Mouse (Mus musculus) liver, embryonic 14.5 days (tissue): ENCODE measurements at regions not wholly inside any gene's neighbourhood (a gene's known extent, or its start where the extent isn't known, plus 50 kb on each side); places are given as distances from the start of the nearest gene placed in this dataset.

Experiments used
- ATAC-seq: fragments of 200-750 bp; cut with Nextera tagmentation; 2 replicates; pipeline ENCODE4 v1.8.0; 2017; ENCODE audit warnings: moderate number of reproducible peaks, mild to moderate bottlenecking, moderate library complexity; ENCODE audit not compliant: insufficient read depth
- DNase-seq, 3 experiments: peaks; one replicate each; pipeline ENCODE4 v3.0.0-alpha.2; 2012 to 2013; ENCODE audit warnings: low read depth in 3 of 3, low spot score in 3 of 3
- H3K27ac ChIP-seq: fragments of 300-500 bp; sonication (generic); 2 replicates; pipeline ENCODE4 v1.5.1; 2014; ENCODE audit warnings: moderate library complexity, mild to moderate bottlenecking, control low read depth, inconsistent platforms
- H3K27me3 ChIP-seq: fragments of 300-500 bp; sonication (generic); 2 replicates; pipeline ENCODE4 v1.6.1; 2014; ENCODE audit warnings: mild to moderate bottlenecking, low read length, moderate library complexity; ENCODE audit not compliant: control insufficient read depth, insufficient read depth
- H3K36me3 ChIP-seq: fragments of 300-500 bp; sonication (generic); replicated peaks from 2 replicates; pipeline ENCODE4 v1.6.1; 2014; ENCODE audit warnings: low read depth; ENCODE audit not compliant: control insufficient read depth, insufficient read depth
- H3K4me1 ChIP-seq, 2 experiments: fragments of 200-500 bp in 1 of 2; fragments of 300-500 bp in 1 of 2; sonication (generic) in 1 of 2; replicated peaks; 2 replicates each; pipeline ENCODE4 v1.6.1; 2012 to 2014; ENCODE audit warnings: antibody characterized with exemption in 1 of 2, inconsistent platforms in 1 of 2, low read length in 1 of 2; ENCODE audit not compliant: control insufficient read depth in 2 of 2, insufficient read depth in 2 of 2
- H3K4me2 ChIP-seq: fragments of 300-500 bp; sonication (generic); 2 replicates; pipeline ENCODE4 v1.6.1; 2014; ENCODE audit warnings: low read depth, mild to moderate bottlenecking, control low read depth, moderate library complexity
- H3K4me3 ChIP-seq, 2 experiments: fragments of 200-500 bp in 1 of 2; fragments of 300-500 bp in 1 of 2; sonication (generic) in 1 of 2; 2 replicates each; pipeline ENCODE4 v1.5.1; 2012 to 2014; ENCODE audit warnings: low read depth in 2 of 2, low read length in 2 of 2, mild to moderate bottlenecking in 2 of 2, control low read depth in 1 of 2, inconsistent platforms in 1 of 2, moderate library complexity in 1 of 2; ENCODE audit not compliant: insufficient read depth in 1 of 2
- H3K9ac ChIP-seq: fragments of 300-500 bp; sonication (generic); replicated peaks from 2 replicates; pipeline ENCODE4 v1.6.1; 2014; ENCODE audit warnings: mild to moderate bottlenecking, control low read depth, moderate library complexity
- H3K9me3 ChIP-seq: fragments of 300-500 bp; sonication (generic); 2 replicates; pipeline ENCODE4 v1.6.1; 2016; ENCODE audit warnings: low read length, mixed read lengths; ENCODE audit not compliant: control insufficient read depth
- CTCF ChIP-seq: IDR thresholded peaks from 2 replicates; pipeline ENCODE4 v1.5.1; 2016; ENCODE audit warnings: antibody characterized with exemption, low read depth, control low read depth
- EP300 ChIP-seq: IDR thresholded peaks from 2 replicates; pipeline ENCODE4 v1.6.1; 2016; ENCODE audit warnings: antibody characterized with exemption, low read depth
- WGBS: fragments of 180-500 bp; shearing (Covaris S2); extraction: QIAGEN DNeasy Blood & Tissue Kit; methylation state at CpG from one replicate; pipeline ENCODE4 v1.1.7; 2014; ENCODE audit not compliant: insufficient replicate concordance; 5-methylcytosine and 5-hydroxymethylcytosine counted together

DNA sequence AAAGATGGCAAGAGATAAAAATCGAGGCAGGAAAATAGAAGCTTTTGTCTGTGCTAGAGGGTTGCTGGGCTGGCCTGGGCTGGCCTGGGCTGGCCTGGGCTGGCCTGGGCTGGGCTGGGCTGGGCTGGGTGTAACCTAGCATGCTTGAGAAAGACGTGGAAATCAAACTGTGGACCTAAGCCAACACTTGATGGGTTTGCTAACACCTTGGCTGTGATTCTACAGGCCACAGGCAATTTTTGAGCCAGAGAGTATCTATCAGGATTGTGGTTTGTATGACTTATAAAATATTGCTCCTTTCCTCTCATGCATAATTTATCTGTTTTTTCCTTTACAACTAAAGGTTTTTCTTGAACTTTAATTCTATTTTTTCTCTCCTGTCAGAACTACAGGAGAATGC, 417.3 kb upstream of the Ccnh start:
- Histone ChIP-seq H3K9me3 (no peaks in the 10 kb centered on the region), H3K4me1 (no peaks in the 10 kb centered on the region), H3K36me3 (no peaks in the 10 kb centered on the region), H3K4me2 (no peak overlapping the region), H3K27ac (no peak overlapping the region), H3K9ac (no peak overlapping the region), H3K27me3 (no peaks in the 10 kb centered on the region), H3K4me3 (no peak overlapping the region)
- WGBS = 20% methylated on average over 2 of the region's 2 CpGs
- DNase-seq (no peak), ATAC-seq (no peak)
- TF ChIP-seq EP300 (no peak), CTCF (no peak)

GRCm38 (mm10) chr13:84783017-84783937, 405.9 kb upstream of the Ccnh start:
- TF ChIP-seq CTCF (no peak), EP300 (no peak)
- Histone ChIP-seq H3K9ac (no peak overlapping the region), H3K36me3 (no peaks in the 10 kb centered on the region), H3K27me3 (no peaks in the 10 kb centered on the region), H3K9me3 (no peaks in the 10 kb centered on the region), H3K27ac (no peak overlapping the region), H3K4me2 (no peak overlapping the region), H3K4me1 (no peaks in the 10 kb centered on the region), H3K4me3 (no peak overlapping the region)
- ATAC-seq (no peak), DNase-seq (no peak)
- WGBS = 22% methylated on average over 4 of the region's 4 CpGs

DNA sequence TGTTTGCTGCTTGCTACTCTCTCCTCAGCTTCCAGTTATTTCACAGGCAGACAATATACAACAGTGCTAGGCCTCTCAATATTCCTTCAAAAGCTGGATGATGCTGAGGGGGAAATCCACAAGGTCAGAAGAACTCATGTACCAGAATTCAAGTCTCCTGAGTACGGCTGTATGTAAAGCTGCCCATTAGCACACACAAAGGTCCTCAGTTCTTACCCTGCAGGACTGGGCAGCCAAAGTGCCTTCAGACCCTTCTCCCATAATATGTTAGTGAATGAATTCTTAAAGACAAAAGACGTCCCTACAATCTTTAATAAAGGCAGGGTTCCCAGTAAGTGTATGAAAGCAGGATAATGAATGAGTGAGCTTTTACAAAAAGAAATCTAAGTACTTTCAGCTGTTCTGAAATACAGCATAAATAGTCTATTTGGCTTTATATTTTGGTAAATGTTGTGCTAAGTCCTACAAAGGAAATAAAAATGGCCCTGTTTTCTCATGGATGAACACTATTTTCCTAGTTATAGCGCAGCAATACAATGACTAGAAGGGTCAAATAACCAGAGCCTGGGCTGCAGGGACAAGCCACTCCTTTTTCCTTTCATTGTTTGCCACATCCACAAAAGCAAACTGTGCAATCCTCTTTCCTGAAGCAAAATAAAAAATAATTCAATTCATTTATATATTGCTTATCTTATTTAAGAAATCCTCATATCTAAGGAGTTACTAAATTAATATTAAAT, 384.8 kb upstream of the Ccnh start:
- H3K36me3 ChIP-seq = no peaks in the 10 kb centered on the region
- H3K4me3 ChIP-seq = no peak overlapping the region
- no peaks in the 10 kb centered on the region for H3K4me1 ChIP-seq
- TF ChIP-seq CTCF (no peak), EP300 (no peak)
- H3K4me2 ChIP-seq = no peak overlapping the region
- ATAC-seq = no peak
- DNase-seq = no peak
- H3K9me3 ChIP-seq = no peaks in the 10 kb centered on the region
- 48% methylated on average over 3 of the region's 3 CpGs for WGBS
- H3K27ac ChIP-seq = no peak overlapping the region
- H3K9ac ChIP-seq = no peak overlapping the region
- H3K27me3 ChIP-seq = no peaks in the 10 kb centered on the region

DNA sequence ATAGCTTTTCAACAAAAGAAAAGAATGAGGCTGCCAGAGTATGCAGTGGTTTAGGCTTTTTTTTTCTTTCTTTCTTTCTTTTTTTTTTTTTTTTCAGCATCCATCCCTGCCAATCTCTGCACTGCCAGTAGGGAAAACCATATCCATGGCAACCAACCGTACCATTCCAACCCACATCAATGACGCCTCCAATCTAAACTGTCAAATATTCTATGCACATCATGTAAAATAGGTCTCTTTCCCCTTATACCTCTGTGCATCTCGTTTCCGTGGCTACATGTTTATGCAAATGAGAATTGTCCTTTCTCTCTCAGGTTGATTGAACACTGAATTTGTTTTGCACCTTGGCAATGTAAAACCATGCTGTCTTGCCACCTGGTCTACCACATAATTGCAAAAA, 384.0 kb upstream of the Ccnh start:
- Histone ChIP-seq H3K27me3 (no peaks in the 10 kb centered on the region), H3K27ac (no peak overlapping the region), H3K9me3 (no peaks in the 10 kb centered on the region), H3K36me3 (no peaks in the 10 kb centered on the region), H3K4me2 (no peak overlapping the region), H3K4me3 (no peak overlapping the region), H3K9ac (no peak overlapping the region), H3K4me1 (no peaks in the 10 kb centered on the region)
- no peak for DNase-seq
- 59% methylated on average over 4 of the region's 4 CpGs for WGBS
- TF ChIP-seq EP300 (no peak), CTCF (no peak)
- no peak for ATAC-seq

DNA sequence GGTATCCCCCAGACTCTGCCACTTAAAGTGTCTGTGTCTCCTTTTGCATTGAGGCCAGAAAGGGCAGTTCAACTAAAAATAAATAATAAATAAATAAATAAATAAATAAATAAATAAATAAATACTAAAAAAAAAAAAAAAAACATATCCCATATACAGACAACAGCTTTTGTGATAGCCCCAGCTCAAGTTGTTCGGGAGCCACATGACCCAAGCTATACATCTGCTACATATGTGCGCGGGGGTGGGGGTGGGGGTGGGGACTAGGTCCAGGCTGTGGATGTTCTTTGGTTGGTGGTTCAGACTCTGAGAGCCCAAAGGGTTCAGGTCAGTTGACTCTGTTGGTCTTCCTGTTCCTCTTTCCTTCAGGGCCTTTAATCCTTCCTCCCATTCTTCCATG, 379.6 kb upstream of the Ccnh start:
- H3K36me3 ChIP-seq = no peaks in the 10 kb centered on the region
- H3K27me3 ChIP-seq = no peaks in the 10 kb centered on the region
- no peak overlapping the region for H3K9ac ChIP-seq
- no peak for ATAC-seq
- TF ChIP-seq EP300 (no peak), CTCF (no peak)
- WGBS = 76% methylated on average over 3 of the region's 3 CpGs
- no peaks in the 10 kb centered on the region for H3K9me3 ChIP-seq
- no peak overlapping the region for H3K4me2 ChIP-seq
- DNase-seq = no peak
- no peaks in the 10 kb centered on the region for H3K4me1 ChIP-seq
- no peak overlapping the region for H3K4me3 ChIP-seq
- H3K27ac ChIP-seq = no peak overlapping the region
